Comparison of ENCODE assay signal across 26 mouse cellular contexts in the genomic region with DNA sequence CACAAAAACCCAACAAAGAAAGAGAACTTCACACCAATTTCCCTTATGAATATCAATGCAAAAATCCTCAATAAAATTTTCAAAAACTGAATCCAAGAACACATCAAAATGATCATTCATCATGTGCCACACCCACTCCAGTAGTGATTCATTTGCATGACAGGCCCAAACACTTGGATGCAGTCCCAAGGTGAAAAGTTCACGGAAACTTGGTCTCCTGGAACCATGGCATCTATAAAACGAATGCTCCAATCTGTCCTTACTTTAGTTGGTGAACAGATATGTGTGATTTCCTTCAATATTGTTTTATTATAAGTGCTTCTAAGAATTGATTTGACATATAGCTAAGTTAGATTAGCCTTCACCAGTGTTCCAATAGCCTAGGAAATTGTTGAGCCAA.
DNase-seq lines count a peak whose midpoint lies in the region; ATAC-seq lines count a peak whose summit lies in the region.
"Had no signal": no experiment of that assay in that cellular context is flagged by ENCODE, and none has a peak within 500 bp of the region (broad histone marks: within the 10 kb centered on the region; RNA-seq: fewer than 3 reads in every experiment).

No protein-coding gene starts in this region.

- ATAC-seq in frontal cortex, adult (ENCODE audit: low TSS enrichment) = no peak
- ATAC-seq in activated CD4-positive, CD25-positive, alpha-beta regulatory T cell, adult 4 months = no peak
- ATAC-seq: forebrain, postnatal 0 days; inflammation-experienced regulatory T-cells, adult 6 months; midbrain, embryonic 16.5 days had no signal

- H3K27ac ChIP-seq in embryonic facial prominence, embryonic 10.5 days (replicated peaks) = no peak overlapping the region
- H3K27ac ChIP-seq: embryonic facial prominence, embryonic 15.5 days; forebrain, embryonic 12.5 days; hindbrain, embryonic 10.5 days; hindbrain, embryonic 15.5 days; left cerebral cortex, adult 2 months; limb, embryonic 13.5 days; lung, embryonic 15.5 days had no signal

- no peaks in the 10 kb centered on the region for H3K27me3 ChIP-seq in embryonic facial prominence, embryonic 10.5 days (replicated peaks; ENCODE audit: low read depth, poor library complexity, severe bottlenecking)
- H3K27me3 ChIP-seq: CH12.LX; embryonic facial prominence, embryonic 15.5 days; forebrain, embryonic 12.5 days; hindbrain, embryonic 15.5 days; limb, embryonic 13.5 days; lung, embryonic 15.5 days had no signal

- H3K4me3 ChIP-seq in embryonic facial prominence, embryonic 10.5 days = no peak overlapping the region
- H3K4me3 ChIP-seq: embryonic facial prominence, embryonic 15.5 days; forebrain, embryonic 12.5 days; hindbrain, embryonic 10.5 days; hindbrain, embryonic 15.5 days; left cerebral cortex, adult 2 months; limb, embryonic 13.5 days; lung, embryonic 15.5 days had no signal

- H3K36me3 ChIP-seq in embryonic facial prominence, embryonic 10.5 days (replicated peaks) = no peaks in the 10 kb centered on the region
- H3K36me3 ChIP-seq: embryonic facial prominence, embryonic 15.5 days; forebrain, embryonic 12.5 days; hindbrain, embryonic 10.5 days; hindbrain, embryonic 15.5 days; limb, embryonic 13.5 days; lung, embryonic 15.5 days had no signal

- no peaks in the 10 kb centered on the region for H3K9me3 ChIP-seq in embryonic facial prominence, embryonic 10.5 days
- H3K9me3 ChIP-seq: embryonic facial prominence, embryonic 15.5 days; forebrain, embryonic 12.5 days; hindbrain, embryonic 10.5 days; hindbrain, embryonic 15.5 days; limb, embryonic 13.5 days; lung, embryonic 15.5 days had no signal

- peak; percentile 57 for DNase-seq in ES-CJ7 (ENCODE audit: low read depth, low spot score)
- DNase-seq in Muller cell, postnatal 12 days (ENCODE audit: inconsistent ontology term) = peak; percentile 18
- peak; percentile 46 for DNase-seq in adipocyte (ENCODE audit: low spot score)
- DNase-seq in embryonic facial prominence, embryonic 10.5 days (ENCODE audit: low spot score) = no peak
- DNase-seq: cerebellum, adult 2 months; cerebellum, postnatal 14 days; forebrain, postnatal 0 days; gastrocnemius, postnatal 10 days; heart, postnatal 14 days; kidney, adult 11 months; kidney, postnatal 14 days; right cerebral cortex, postnatal 25 days; thymus, adult 2 months; thymus, postnatal 36 days had no signal

- 90% methylated on average over 2 of the region's 2 CpGs for WGBS in embryonic facial prominence, embryonic 10.5 days

- no peaks in the 10 kb centered on the region for H3K4me1 ChIP-seq in embryonic facial prominence, embryonic 10.5 days
- H3K4me1 ChIP-seq: embryonic facial prominence, embryonic 15.5 days; forebrain, embryonic 12.5 days; hindbrain, embryonic 10.5 days; hindbrain, embryonic 15.5 days; limb, embryonic 13.5 days; lung, embryonic 15.5 days had no signal
